ENCODE assay signal across 12 mouse cellular contexts in genomic region chr2:59958543-59958942, GRCm38 (mm10).
DNase-seq lines count a peak whose midpoint lies in the region; ATAC-seq and TF ChIP-seq lines count a peak whose summit lies in the region.
"Had no signal": no experiment of that assay in that cellular context is flagged by ENCODE, and none has a peak within 500 bp of the region (broad histone marks: within the 10 kb centered on the region; RNA-seq: fewer than 3 reads in every experiment).

No protein-coding gene starts in this region.

- H3K27me3 ChIP-seq in heart, embryonic 12.5 days (replicated peaks) = no peaks in the 10 kb centered on the region
- H3K27me3 ChIP-seq in lung, embryonic 14.5 days (ENCODE audit: insufficient read depth, low read length) = no peaks in the 10 kb centered on the region
- no peaks in the 10 kb centered on the region for H3K27me3 ChIP-seq in heart, postnatal 0 days (ENCODE audit: control insufficient read depth, insufficient read depth, low read length)
- H3K27me3 ChIP-seq: embryonic facial prominence, embryonic 15.5 days had no signal

- H3K9ac ChIP-seq in heart, embryonic 12.5 days = no peak overlapping the region
- no peak overlapping the region for H3K9ac ChIP-seq in lung, embryonic 14.5 days
- no peak overlapping the region for H3K9ac ChIP-seq in heart, postnatal 0 days (replicated peaks; ENCODE audit: low read depth, low read length)
- H3K9ac ChIP-seq: embryonic facial prominence, embryonic 15.5 days had no signal

- peak overlapping the region; percentile 7; the same call in 1 of the 2 replicates for H3K4me2 ChIP-seq in heart, embryonic 12.5 days
- no peak overlapping the region for H3K4me2 ChIP-seq in lung, embryonic 14.5 days
- peak overlapping the region; percentile 27; the same call in 1 of the 2 replicates for H3K4me2 ChIP-seq in heart, postnatal 0 days (ENCODE audit: low read depth, low read length)
- H3K4me2 ChIP-seq: embryonic facial prominence, embryonic 15.5 days had no signal

- H3K9me3 ChIP-seq in heart, embryonic 12.5 days (replicated peaks) = no peaks in the 10 kb centered on the region
- H3K9me3 ChIP-seq in lung, embryonic 14.5 days (ENCODE audit: low read depth, low read length) = no peaks in the 10 kb centered on the region
- no peaks in the 10 kb centered on the region for H3K9me3 ChIP-seq in heart, postnatal 0 days (replicated peaks; ENCODE audit: control insufficient read depth, low read length)
- H3K9me3 ChIP-seq: embryonic facial prominence, embryonic 15.5 days had no signal

- H3K4me1 ChIP-seq in heart, embryonic 12.5 days (replicated peaks) = peaks cover 50% of the 10 kb centered on the region
- no peaks in the 10 kb centered on the region for H3K4me1 ChIP-seq in lung, embryonic 14.5 days (ENCODE audit: insufficient read depth)
- peaks cover 30% of the 10 kb centered on the region for H3K4me1 ChIP-seq in heart, postnatal 0 days (ENCODE audit: control insufficient read depth, insufficient read depth)
- H3K4me1 ChIP-seq: embryonic facial prominence, embryonic 15.5 days had no signal

- ATAC-seq in heart, embryonic 12.5 days (ENCODE audit: insufficient number of reproducible peaks, low FRiP score) = peak; percentile 22; the same call in 1 of the 2 replicates
- ATAC-seq in lung, embryonic 14.5 days (ENCODE audit: insufficient read depth) = peak; percentile 38; the same call in 1 of the 2 replicates
- peak; percentile 44; the same call in 1 of the 2 replicates for ATAC-seq in heart, postnatal 0 days (ENCODE audit: insufficient read depth, low read depth)

- no peak for TF ChIP-seq EP300 in heart, postnatal 0 days (IDR thresholded peaks at IDR 0.05; ENCODE audit: low read depth)

- TF ChIP-seq CTCF in lung, embryonic 14.5 days (IDR thresholded peaks at IDR 0.05; ENCODE audit: low read depth) = no peak
- 0 out of 2 replicates have a peak, but pooled peaks have one; percentile 1 for TF ChIP-seq CTCF in heart, postnatal 0 days (IDR thresholded peaks at IDR 0.05; ENCODE audit: low read depth)

- no peak overlapping the region for H3K4me3 ChIP-seq in heart, embryonic 12.5 days
- H3K4me3 ChIP-seq in lung, embryonic 14.5 days (ENCODE audit: low read depth, low read length) = no peak overlapping the region
- no peak overlapping the region for H3K4me3 ChIP-seq in heart, postnatal 0 days (ENCODE audit: low read depth, low read length)
- H3K4me3 ChIP-seq: embryonic facial prominence, embryonic 15.5 days had no signal

- no peak for DNase-seq in heart, adult 9 months (ENCODE audit: low spot score in 2 of 2)
- peak; percentile 90 for DNase-seq in lung, embryonic 14.5 days
- no peak for DNase-seq in lung, postnatal 36 days
- DNase-seq in adipocyte (ENCODE audit: low spot score) = peak; percentile 25
- peak; percentile 72 for DNase-seq in heart, postnatal 0 days (ENCODE audit: low spot score)
- DNase-seq in Muller cell, postnatal 12 days (ENCODE audit: inconsistent ontology term) = no peak
- DNase-seq: gastrocnemius, postnatal 10 days; kidney, adult 18-20 months; liver; thymus, postnatal 25 days had no signal

- peak overlapping the region; percentile 38 for H3K27ac ChIP-seq in heart, embryonic 12.5 days (ENCODE audit: poor library complexity, severe bottlenecking)
- H3K27ac ChIP-seq in lung, embryonic 14.5 days (ENCODE audit: low read depth) = peak overlapping the region; percentile 36; the same call in 1 of the 2 replicates
- peak overlapping the region; percentile 53 for H3K27ac ChIP-seq in heart, postnatal 0 days (ENCODE audit: low read depth)
- H3K27ac ChIP-seq: embryonic facial prominence, embryonic 15.5 days had no signal

- 21% methylated on average over 6 of the region's 6 CpGs for WGBS in heart, embryonic 12.5 days
- 41% methylated on average over 6 of the region's 6 CpGs for WGBS in lung, embryonic 14.5 days
- 19% methylated on average over 6 of the region's 6 CpGs for WGBS in heart, postnatal 0 days

- peaks cover 25% of the 10 kb centered on the region; the same call in 1 of the 2 replicates for H3K36me3 ChIP-seq in heart, embryonic 12.5 days
- peaks cover 53% of the 10 kb centered on the region for H3K36me3 ChIP-seq in lung, embryonic 14.5 days (ENCODE audit: insufficient read depth)
- peaks cover 34% of the 10 kb centered on the region for H3K36me3 ChIP-seq in heart, postnatal 0 days (replicated peaks; ENCODE audit: control insufficient read depth, insufficient read depth, low read length)

Comparison
In these comparisons a context has a peak if more than half of its experiments do, and no peak if none do; other contexts are left out.
1. DNase-seq: peak in lung, embryonic 14.5 days (single experiment), adipocyte (single experiment) and heart, postnatal 0 days (single experiment); none in heart, adult 9 months (0 of 2), lung, postnatal 36 days (single experiment) and Muller cell, postnatal 12 days (single experiment).
2. Peak in every context shown above with its lines, with median percentiles within 50 percentile points of each other: ATAC-seq and H3K27ac ChIP-seq.